Mouse (Mus musculus) heart, postnatal 0 days (tissue): ENCODE results near the gene Sprr2a3. TPM values are rescaled to one million over a fixed set of nuclear protein-coding genes. Genes with fewer than 3 reads are reported as not detected.
A peak's percentile ranks its signal among the peaks of the same experiment; 100 is the strongest.
"Not testable (repeated sequence)": the region's sequence is repeated elsewhere in the genome, so short reads cannot be mapped to it uniquely, and the experiment has no call there.

Experiments used
- ATAC-seq: fragments of 200-750 bp; cut with Nextera tagmentation; 2 replicates; pipeline ENCODE4 v1.8.0; 2017; ENCODE audit warnings: low read depth, moderate number of reproducible peaks, moderate library complexity; ENCODE audit not compliant: insufficient read depth
- DNase-seq: peaks from one replicate; pipeline ENCODE4 v3.0.0-alpha.2; 2016; ENCODE audit warnings: low spot score
- H3K27ac ChIP-seq: fragments of 300-500 bp; sonication (generic); 2 replicates; pipeline ENCODE4 v1.5.1; 2014; ENCODE audit warnings: low read depth, mild to moderate bottlenecking
- H3K27me3 ChIP-seq: fragments of 300-500 bp; sonication (generic); 2 replicates; pipeline ENCODE4 v1.6.1; 2014; ENCODE audit warnings: low read length, mixed read lengths; ENCODE audit not compliant: control insufficient read depth, insufficient read depth
- H3K36me3 ChIP-seq: fragments of 300-500 bp; sonication (generic); replicated peaks from 2 replicates; pipeline ENCODE4 v1.6.1; 2014; ENCODE audit warnings: low read length, mixed read lengths; ENCODE audit not compliant: control insufficient read depth, insufficient read depth
- H3K4me1 ChIP-seq: fragments of 300-500 bp; sonication (generic); 2 replicates; pipeline ENCODE4 v1.6.1; 2014; ENCODE audit warnings: antibody characterized with exemption; ENCODE audit not compliant: control insufficient read depth, insufficient read depth
- H3K4me2 ChIP-seq: fragments of 300-500 bp; sonication (generic); 2 replicates; pipeline ENCODE4 v1.6.1; 2014; ENCODE audit warnings: low read depth, mild to moderate bottlenecking, low read length, moderate library complexity
- H3K4me3 ChIP-seq: fragments of 300-500 bp; sonication (generic); 2 replicates; pipeline ENCODE4 v1.5.1; 2014; ENCODE audit warnings: low read depth, low read length
- H3K9ac ChIP-seq: fragments of 300-500 bp; sonication (generic); replicated peaks from 2 replicates; pipeline ENCODE4 v1.6.1; 2014; ENCODE audit warnings: low read depth, low read length, mixed read lengths
- H3K9me3 ChIP-seq: fragments of 300-500 bp; sonication (generic); replicated peaks from 2 replicates; pipeline ENCODE4 v1.6.1; 2016; ENCODE audit warnings: low read length; ENCODE audit not compliant: control insufficient read depth
- WGBS: fragments of 180-500 bp; shearing (Covaris S2); extraction: QIAGEN DNeasy Blood & Tissue Kit; methylation state at CpG from one replicate; pipeline ENCODE4 v1.1.7; 2014; 5-methylcytosine and 5-hydroxymethylcytosine counted together
- polyA plus RNA-seq: library from polyadenylated mRNA; unstranded; fragments of >200 nt; fragmentation: Nextera tagmentation; extraction: Ambion mirVana; gene quantifications from 2 replicates; pipeline ENCODE4 v1.2.1, GENCODE M21; 2015
- total RNA-seq: library from RNA; depleted of rRNA; stranded (reverse); fragments of >200 nt; gene quantifications from 2 replicates; pipeline ENCODE4 v1.2.3, GENCODE M21; 2014; ENCODE audit warnings: low replicate concordance

The Sprr2a3 gene
- total and polyA plus RNA-seq, 2 experiments from 2014 or later = 0.72 to 7.9 TPM

DNA sequence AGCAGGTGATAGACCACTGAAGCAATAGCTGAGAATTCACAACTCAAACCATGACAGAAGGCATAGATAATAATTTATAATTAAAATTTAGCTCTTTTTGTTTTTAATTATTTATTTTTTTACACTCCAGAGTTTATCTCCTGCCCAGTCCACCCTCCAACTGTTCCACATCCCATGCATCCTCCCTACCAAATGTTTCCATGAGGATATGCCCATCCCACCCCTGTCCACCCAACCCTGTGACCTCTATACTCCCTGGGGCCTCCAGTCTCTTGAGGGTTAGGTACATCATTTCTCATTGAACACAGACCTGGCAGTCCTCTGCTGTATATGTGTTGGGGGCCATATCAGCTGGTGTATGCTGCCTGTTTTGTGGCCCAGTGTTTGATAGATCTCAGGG is 26.7 kb upstream of the Sprr2a3 start:
- DNase-seq, H3K36me3 ChIP-seq, ATAC-seq, H3K4me3 ChIP-seq, H3K9ac ChIP-seq, H3K27ac ChIP-seq, H3K27me3 ChIP-seq, H3K4me1 ChIP-seq, H3K9me3 ChIP-seq, H3K4me2 ChIP-seq: not testable (repeated sequence)

DNA sequence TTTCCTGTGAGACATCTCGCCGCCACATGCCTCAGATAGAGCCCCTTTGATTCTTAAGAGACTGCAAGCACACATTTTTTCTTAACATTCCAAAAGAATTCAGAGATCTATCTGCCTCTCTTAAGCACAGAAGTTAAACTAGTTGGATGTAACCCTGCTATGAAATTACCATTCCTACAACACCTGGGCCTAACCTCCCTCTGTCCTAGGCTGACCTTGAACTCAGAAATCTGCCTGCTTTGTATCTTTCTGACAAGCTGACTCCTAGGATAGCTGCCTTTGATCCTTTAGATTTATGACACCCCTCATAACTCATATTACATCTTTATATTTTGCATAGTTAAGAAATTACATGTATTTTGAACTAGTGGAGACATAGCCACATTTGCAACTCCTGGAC is 21.8 kb upstream of the Sprr2a3 start:
- not testable (repeated sequence) for H3K4me1 ChIP-seq, H3K27me3 ChIP-seq, H3K9ac ChIP-seq, DNase-seq, H3K9me3 ChIP-seq, H3K27ac ChIP-seq, H3K36me3 ChIP-seq, ATAC-seq, H3K4me3 ChIP-seq, H3K4me2 ChIP-seq
- no CpG with 5 or more reads among the region's 2 CpGs for WGBS

DNA sequence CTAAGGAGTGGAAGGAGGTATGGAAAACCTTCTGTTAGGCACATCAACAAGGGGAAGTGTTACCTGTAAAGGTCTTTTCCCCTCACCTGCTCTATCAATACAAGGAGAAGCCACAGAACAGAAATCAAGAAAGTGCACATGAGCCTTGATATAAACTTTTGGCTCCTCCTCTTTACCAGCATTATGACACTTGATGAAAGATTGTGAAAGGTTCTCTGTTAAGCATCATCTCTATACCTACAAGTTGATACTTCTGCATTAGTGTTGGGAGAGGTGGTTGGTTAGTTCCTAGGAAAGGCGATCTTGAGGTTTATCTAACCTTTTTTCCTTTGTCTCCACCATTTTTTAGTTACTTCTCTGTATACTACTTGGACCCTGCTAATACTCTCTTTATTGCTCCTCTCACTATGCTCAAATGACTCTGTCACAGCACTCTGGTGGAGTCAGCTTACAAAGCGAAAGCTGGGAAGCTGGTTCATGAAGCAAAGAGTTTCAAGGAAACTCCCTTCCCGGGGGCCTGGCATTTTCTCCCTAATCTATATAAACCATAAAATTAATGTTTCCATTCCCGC is 13.7 kb upstream of the Sprr2a3 start:
- not testable (repeated sequence) for H3K4me1 ChIP-seq, H3K9me3 ChIP-seq, H3K27me3 ChIP-seq, DNase-seq, H3K27ac ChIP-seq, ATAC-seq, H3K36me3 ChIP-seq, H3K4me3 ChIP-seq, H3K4me2 ChIP-seq, H3K9ac ChIP-seq
- WGBS = no CpG with 5 or more reads among the region's 4 CpGs

- not testable (repeated sequence) for DNase-seq, H3K9ac ChIP-seq, H3K9me3 ChIP-seq, ATAC-seq, H3K4me3 ChIP-seq, H3K4me1 ChIP-seq, H3K27me3 ChIP-seq, H3K4me2 ChIP-seq, H3K27ac ChIP-seq, H3K36me3 ChIP-seq
Observed at GRCm38 (mm10) chr3:92273504-92273903, 11.7 kb upstream of the Sprr2a3 start.

- not testable (repeated sequence) for ATAC-seq, H3K4me3 ChIP-seq
- no CpG with 5 or more reads among the region's 1 CpGs for WGBS
Observed at GRCm38 (mm10) chr3:92274018-92274417, 11.2 kb upstream of the Sprr2a3 start.

DNA sequence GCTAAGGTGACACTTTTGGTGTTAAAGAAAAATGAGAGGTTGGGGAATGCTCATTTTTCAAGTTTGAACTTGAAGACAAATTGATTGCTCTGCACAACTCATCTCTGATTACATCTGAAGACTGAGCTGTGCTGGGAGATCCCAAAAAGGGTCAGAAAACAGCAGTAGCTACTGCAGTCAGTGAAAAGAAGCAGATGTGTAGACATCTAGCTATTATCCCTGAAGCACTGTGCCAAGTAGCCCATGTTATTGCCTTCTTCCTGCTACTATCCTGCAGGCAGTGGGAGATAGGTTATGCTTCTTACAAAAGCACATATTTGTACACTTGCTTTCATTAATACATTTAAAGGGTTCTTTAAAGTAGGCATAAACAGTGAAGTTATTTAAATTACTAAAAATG is 5.6 kb upstream of the Sprr2a3 start:
- H3K4me3 ChIP-seq, DNase-seq, ATAC-seq: not testable (repeated sequence)

More at GRCm38 (mm10) chr3:92274018-92274417, 11.2 kb upstream of the Sprr2a3 start:
- not testable (repeated sequence) for DNase-seq, H3K4me1 ChIP-seq, H3K9ac ChIP-seq, H3K9me3 ChIP-seq, H3K27me3 ChIP-seq, H3K27ac ChIP-seq, H3K4me2 ChIP-seq, H3K36me3 ChIP-seq

GRCm38 (mm10) chr3:92280963-92281606 is 4.1 kb upstream of the Sprr2a3 start:
- WGBS = 14% methylated on average over 5 of the region's 12 CpGs
- DNase-seq, H3K4me2 ChIP-seq, H3K27me3 ChIP-seq, H3K4me3 ChIP-seq, H3K36me3 ChIP-seq, H3K9me3 ChIP-seq, H3K27ac ChIP-seq, H3K9ac ChIP-seq, H3K4me1 ChIP-seq: not testable (repeated sequence)
- ATAC-seq = peak; percentile 31

More for the DNA sequence above, 5.6 kb upstream of the Sprr2a3 start:
- not testable (repeated sequence) for H3K27ac ChIP-seq, H3K9ac ChIP-seq, H3K9me3 ChIP-seq, H3K27me3 ChIP-seq, H3K4me1 ChIP-seq, H3K4me2 ChIP-seq, H3K36me3 ChIP-seq

- H3K9ac ChIP-seq, H3K27me3 ChIP-seq, H3K36me3 ChIP-seq, H3K4me2 ChIP-seq, H3K4me1 ChIP-seq, DNase-seq, H3K4me3 ChIP-seq, ATAC-seq, H3K9me3 ChIP-seq, H3K27ac ChIP-seq: not testable (repeated sequence)
- WGBS = 72% methylated on average over 5 of the region's 6 CpGs
Observed at GRCm38 (mm10) chr3:92288489-92288888, 3.3 kb downstream of the Sprr2a3 start.
